Mouse (Mus musculus) liver, embryonic 13.5 days (tissue): ENCODE data around the gene Lipe. TPM values are rescaled to one million over a fixed set of nuclear protein-coding genes. Genes with fewer than 3 reads are reported as not detected.
A peak's percentile ranks its signal among the peaks of the same experiment; 100 is the strongest.
"Not testable (repeated sequence)": the region's sequence is repeated elsewhere in the genome, so short reads cannot be mapped to it uniquely, and the experiment has no call there.

Experiments used
- ATAC-seq: fragments of 200-750 bp; cut with Nextera tagmentation; 2 replicates; pipeline ENCODE4 v1.8.0; 2017; ENCODE audit warnings: low read depth, mild to moderate bottlenecking, moderate number of reproducible peaks, moderate library complexity
- DNase-seq: peaks from one replicate; pipeline ENCODE4 v3.0.0; 2022
- H3K27ac ChIP-seq: fragments of 300-500 bp; sonication (generic); 2 replicates; pipeline ENCODE4 v1.5.1; 2015; ENCODE audit warnings: moderate library complexity, mild to moderate bottlenecking, inconsistent platforms
- H3K27me3 ChIP-seq: fragments of 300-500 bp; sonication (generic); 2 replicates; pipeline ENCODE4 v1.6.1; 2015; ENCODE audit warnings: mild to moderate bottlenecking, inconsistent platforms
- H3K36me3 ChIP-seq: fragments of 300-500 bp; sonication (generic); 2 replicates; pipeline ENCODE4 v1.6.1; 2015; ENCODE audit warnings: mild to moderate bottlenecking, inconsistent platforms
- H3K4me1 ChIP-seq: fragments of 300-500 bp; sonication (generic); replicated peaks from 2 replicates; pipeline ENCODE4 v1.6.1; 2015; ENCODE audit warnings: inconsistent platforms
- H3K4me2 ChIP-seq: fragments of 300-500 bp; sonication (generic); 2 replicates; pipeline ENCODE4 v1.6.1; 2015; ENCODE audit warnings: inconsistent platforms, mild to moderate bottlenecking, moderate library complexity
- H3K4me3 ChIP-seq: fragments of 300-500 bp; sonication (generic); replicated peaks from 2 replicates; pipeline ENCODE4 v1.5.1; 2015; ENCODE audit warnings: mild to moderate bottlenecking, inconsistent platforms
- H3K9ac ChIP-seq: fragments of 300-500 bp; sonication (generic); 2 replicates; pipeline ENCODE4 v1.6.1; 2015; ENCODE audit warnings: mild to moderate bottlenecking, inconsistent platforms
- H3K9me3 ChIP-seq: fragments of 300-500 bp; sonication (generic); replicated peaks from 2 replicates; pipeline ENCODE4 v1.6.1; 2016; ENCODE audit warnings: inconsistent platforms
- WGBS: fragments of 180-500 bp; shearing (Covaris S2); methylation state at CpG from one replicate; pipeline ENCODE4 v1.1.7; 2015; ENCODE audit not compliant: insufficient replicate concordance; 5-methylcytosine and 5-hydroxymethylcytosine counted together
- polyA plus RNA-seq: library from polyadenylated mRNA; unstranded; fragments of >200 nt; fragmentation: Nextera tagmentation; extraction: Ambion mirVana; gene quantifications from 2 replicates; pipeline ENCODE4 v1.2.1, GENCODE M21; 2015

The Lipe gene
- polyA plus RNA-seq, 1 experiment from 2014 or later, result 2.4 TPM

- Histone ChIP-seq H3K9me3 (no peaks in the 10 kb centered on the region), H3K27ac (no peak overlapping the region)
- 69% methylated on average over 6 of the region's 6 CpGs for WGBS
Observed at GRCm38 (mm10) chr7:25432381-25432780, 33.9 kb upstream of the Lipe start.

GRCm38 (mm10) chr7:25429886-25430784 lies 31.6 kb upstream of the Lipe start:
- Histone ChIP-seq H3K27ac (no peak overlapping the region), H3K36me3 (no peaks in the 10 kb centered on the region), H3K4me1 (0 out of 2 replicates have a peak, but pooled peaks cover 4% of the 10 kb centered on the region), H3K9me3 (no peaks in the 10 kb centered on the region), H3K4me2 (no peak overlapping the region), H3K9ac (no peak overlapping the region), H3K4me3 (no peak overlapping the region), H3K27me3 (no peaks in the 10 kb centered on the region)
- ATAC-seq (no peak), DNase-seq (no peak)
- 61% methylated on average over 4 of the region's 4 CpGs for WGBS

More at GRCm38 (mm10) chr7:25432381-25432780, 33.9 kb upstream of the Lipe start:
- no peak overlapping the region for H3K4me2 ChIP-seq
- H3K9ac ChIP-seq, result no peak overlapping the region
- H3K36me3 ChIP-seq, result no peaks in the 10 kb centered on the region
- peaks cover 4% of the 10 kb centered on the region; the same call in 1 of the 2 replicates for H3K4me1 ChIP-seq
- no peak overlapping the region for H3K4me3 ChIP-seq
- DNase-seq, result no peak
- no peak for ATAC-seq
- H3K27me3 ChIP-seq, result no peaks in the 10 kb centered on the region

GRCm38 (mm10) chr7:25428321-25428720 lies 29.8 kb upstream of the Lipe start:
- H3K4me1 ChIP-seq, result 0 out of 2 replicates have a peak, but pooled peaks cover 4% of the 10 kb centered on the region
- no peak overlapping the region for H3K9ac ChIP-seq
- no peak for DNase-seq
- no peaks in the 10 kb centered on the region for H3K36me3 ChIP-seq
- no peak overlapping the region for H3K27ac ChIP-seq
- no peak overlapping the region for H3K4me2 ChIP-seq
- no peaks in the 10 kb centered on the region for H3K9me3 ChIP-seq
- no peak for ATAC-seq
- WGBS, result 66% methylated on average over 3 of the region's 3 CpGs
- H3K27me3 ChIP-seq, result no peaks in the 10 kb centered on the region
- no peak overlapping the region for H3K4me3 ChIP-seq

DNA sequence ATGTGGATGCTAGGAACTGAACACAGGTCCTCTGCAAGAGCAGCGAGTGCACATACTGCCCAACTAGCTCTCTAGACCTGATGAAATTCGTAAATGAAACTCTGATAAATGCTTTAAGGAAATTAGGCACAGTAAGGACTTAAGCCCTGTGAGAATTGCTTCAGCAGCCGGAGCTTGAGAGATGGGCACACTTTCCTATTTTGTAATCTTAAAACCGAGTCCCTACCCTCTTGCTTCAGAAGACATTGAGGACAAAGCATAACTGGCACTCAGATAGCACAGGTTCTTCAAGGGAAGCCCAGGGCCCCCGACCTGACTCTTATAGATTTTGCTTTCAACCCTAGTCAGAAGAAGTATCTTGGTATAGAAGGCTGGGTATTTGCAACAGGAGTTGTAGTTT lies 28.6 kb upstream of the Lipe start:
- DNase-seq (no peak), ATAC-seq (no peak)
- H3K4me1 ChIP-seq, result no peaks in the 10 kb centered on the region
- H3K9me3 ChIP-seq, result no peaks in the 10 kb centered on the region
- 61% methylated on average over 5 of the region's 5 CpGs for WGBS
- H3K36me3 ChIP-seq, result no peaks in the 10 kb centered on the region
- H3K9ac ChIP-seq, result no peak overlapping the region
- no peak overlapping the region for H3K4me3 ChIP-seq
- H3K4me2 ChIP-seq, result no peak overlapping the region
- peaks cover 9% of the 10 kb centered on the region; the same call in 1 of the 2 replicates for H3K27me3 ChIP-seq
- H3K27ac ChIP-seq, result no peak overlapping the region

DNA sequence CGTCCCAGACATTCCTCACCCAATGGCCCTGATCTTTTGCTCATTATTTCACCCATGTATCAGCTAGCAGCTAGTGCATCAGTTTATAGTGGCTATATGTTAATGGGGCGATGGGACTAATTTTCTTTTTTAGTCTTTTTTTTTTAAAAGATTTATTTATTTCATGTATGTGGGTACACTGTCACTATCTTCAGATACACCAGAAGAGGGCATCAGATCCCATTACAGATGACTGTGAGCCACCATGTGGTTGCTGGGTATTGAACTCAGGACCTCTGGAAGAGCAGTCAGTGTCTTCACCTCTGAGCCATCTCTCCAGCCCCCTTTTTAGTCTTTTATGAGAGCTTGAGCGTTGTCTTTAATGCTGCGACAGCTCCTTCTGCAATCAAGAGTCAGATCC lies 27.9 kb upstream of the Lipe start:
- H3K4me3 ChIP-seq, H3K9ac ChIP-seq, H3K27ac ChIP-seq, H3K36me3 ChIP-seq, DNase-seq, H3K4me2 ChIP-seq, H3K9me3 ChIP-seq, ATAC-seq, H3K4me1 ChIP-seq: not testable (repeated sequence)
- peaks cover 14% of the 10 kb centered on the region; the same call in 1 of the 2 replicates for H3K27me3 ChIP-seq
- WGBS, result 75% methylated on average over 4 of the region's 4 CpGs

- no peak overlapping the region for H3K9ac ChIP-seq
- H3K27me3 ChIP-seq, result peaks cover 14% of the 10 kb centered on the region; the same call in 1 of the 2 replicates
- DNase-seq (peak; percentile 54), ATAC-seq (no peak)
- H3K4me3 ChIP-seq, result no peak overlapping the region
- WGBS, result 31% methylated on average over 4 of the region's 4 CpGs
- no peaks in the 10 kb centered on the region for H3K36me3 ChIP-seq
- no peak overlapping the region for H3K4me2 ChIP-seq
- H3K4me1 ChIP-seq, result no peaks in the 10 kb centered on the region
- H3K9me3 ChIP-seq, result no peaks in the 10 kb centered on the region
- no peak overlapping the region for H3K27ac ChIP-seq
Observed at GRCm38 (mm10) chr7:25424429-25424828, 25.9 kb upstream of the Lipe start.

DNA sequence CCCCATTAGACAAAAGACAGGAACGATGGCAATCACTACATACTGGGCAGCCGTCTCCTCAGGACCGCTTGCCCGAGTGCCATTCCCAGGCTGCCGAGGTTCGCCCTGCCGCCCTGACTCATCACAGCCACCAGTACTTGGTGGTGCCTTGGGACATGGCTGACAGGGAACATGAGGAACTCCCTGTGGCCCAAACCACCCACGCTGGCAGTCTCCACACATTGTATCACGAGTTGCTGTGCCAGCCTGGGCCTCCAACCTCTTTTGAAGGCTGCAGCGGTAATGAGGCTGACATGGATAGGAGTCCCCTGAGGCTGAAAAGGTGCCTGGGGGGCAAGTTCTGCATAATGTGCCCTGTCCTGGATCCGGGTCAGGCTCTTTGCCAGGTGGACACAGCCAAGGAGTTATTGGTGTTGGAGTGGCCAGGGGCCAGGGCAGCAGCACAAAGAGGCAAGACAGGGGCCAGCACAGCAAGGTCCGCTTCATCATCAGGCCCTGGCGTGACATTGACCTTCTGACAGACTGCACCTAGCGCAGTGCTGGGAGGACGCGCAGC lies 23.9 kb upstream of the Lipe start:
- H3K4me2 ChIP-seq, result no peak overlapping the region
- DNase-seq, result no peak
- no peaks in the 10 kb centered on the region for H3K4me1 ChIP-seq
- no peak overlapping the region for H3K4me3 ChIP-seq
- no peak overlapping the region for H3K9ac ChIP-seq
- H3K27ac ChIP-seq, result no peak overlapping the region
- no peaks in the 10 kb centered on the region for H3K36me3 ChIP-seq
- ATAC-seq, result no peak
- 67% methylated on average over 16 of the region's 16 CpGs for WGBS
- no peaks in the 10 kb centered on the region for H3K9me3 ChIP-seq
- peaks cover 14% of the 10 kb centered on the region; the same call in 1 of the 2 replicates for H3K27me3 ChIP-seq

DNA sequence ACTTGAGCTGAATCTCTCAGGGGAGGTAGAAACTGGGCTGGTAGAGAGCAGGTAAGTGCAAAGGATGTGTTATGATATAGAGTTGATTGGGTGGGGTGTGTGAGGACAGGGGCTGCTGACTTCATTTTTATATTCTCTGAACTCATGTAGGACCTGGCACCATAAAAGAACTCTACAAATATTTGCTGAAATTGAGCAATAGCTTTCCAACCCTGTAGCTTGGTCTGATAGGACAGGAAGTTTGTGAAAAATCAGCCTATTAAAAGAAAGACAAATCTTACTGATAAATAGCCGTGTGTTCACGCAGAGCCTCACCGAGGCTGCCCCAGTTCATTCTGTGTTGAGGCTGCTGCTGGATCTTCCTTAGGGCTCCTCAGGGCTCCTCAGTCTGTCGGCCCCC lies 21.4 kb upstream of the Lipe start:
- Histone ChIP-seq H3K9me3 (no peaks in the 10 kb centered on the region), H3K27me3 (peaks cover 14% of the 10 kb centered on the region; the same call in 1 of the 2 replicates), H3K27ac (no peak overlapping the region), H3K36me3 (no peaks in the 10 kb centered on the region), H3K4me1 (0 out of 2 replicates have a peak, but pooled peaks cover 3% of the 10 kb centered on the region), H3K4me3 (no peak overlapping the region), H3K9ac (no peak overlapping the region), H3K4me2 (no peak overlapping the region)
- ATAC-seq, result no peak
- WGBS, result 64% methylated on average over 4 of the region's 4 CpGs
- no peak for DNase-seq

DNA sequence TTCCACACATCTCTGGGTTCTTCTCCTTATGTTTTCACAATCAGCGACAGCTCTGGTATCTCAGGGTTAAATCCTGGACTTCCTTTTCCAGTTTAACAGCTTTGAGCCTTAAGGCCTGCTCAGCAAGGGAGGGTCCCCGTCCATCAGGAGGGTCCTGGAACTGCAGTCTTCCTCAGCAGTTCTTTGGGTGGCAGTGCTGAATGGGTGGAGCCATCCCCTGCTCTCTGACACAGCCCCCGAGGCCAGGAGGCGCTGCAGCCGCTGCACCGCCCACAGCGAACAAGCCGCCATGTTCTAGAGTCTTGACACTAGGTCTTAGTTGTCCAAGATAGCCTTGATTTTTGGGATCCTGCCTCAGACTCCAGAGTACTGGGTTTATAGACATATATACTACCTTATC lies 21.0 kb upstream of the Lipe start:
- Histone ChIP-seq H3K9ac (no peak overlapping the region), H3K27me3 (peaks cover 14% of the 10 kb centered on the region; the same call in 1 of the 2 replicates), H3K4me1 (0 out of 2 replicates have a peak, but pooled peaks cover 3% of the 10 kb centered on the region), H3K27ac (no peak overlapping the region), H3K9me3 (no peaks in the 10 kb centered on the region), H3K4me2 (no peak overlapping the region), H3K36me3 (no peaks in the 10 kb centered on the region), H3K4me3 (no peak overlapping the region)
- no peak for ATAC-seq
- no peak for DNase-seq
- 77% methylated on average over 8 of the region's 8 CpGs for WGBS

- no peak overlapping the region for H3K27ac ChIP-seq
- DNase-seq, result no peak
- ATAC-seq, result no peak
- no peaks in the 10 kb centered on the region for H3K9me3 ChIP-seq
- 54% methylated on average over 1 of the region's 1 CpGs for WGBS
- H3K4me3 ChIP-seq, result no peak overlapping the region
- 0 out of 2 replicates have a peak, but pooled peaks cover 3% of the 10 kb centered on the region for H3K4me1 ChIP-seq
- H3K36me3 ChIP-seq, result no peaks in the 10 kb centered on the region
- H3K4me2 ChIP-seq, result no peak overlapping the region
- H3K27me3 ChIP-seq, result peaks cover 10% of the 10 kb centered on the region; the same call in 1 of the 2 replicates
- no peak overlapping the region for H3K9ac ChIP-seq
Observed at GRCm38 (mm10) chr7:25417597-25417996, 19.1 kb upstream of the Lipe start.

DNA sequence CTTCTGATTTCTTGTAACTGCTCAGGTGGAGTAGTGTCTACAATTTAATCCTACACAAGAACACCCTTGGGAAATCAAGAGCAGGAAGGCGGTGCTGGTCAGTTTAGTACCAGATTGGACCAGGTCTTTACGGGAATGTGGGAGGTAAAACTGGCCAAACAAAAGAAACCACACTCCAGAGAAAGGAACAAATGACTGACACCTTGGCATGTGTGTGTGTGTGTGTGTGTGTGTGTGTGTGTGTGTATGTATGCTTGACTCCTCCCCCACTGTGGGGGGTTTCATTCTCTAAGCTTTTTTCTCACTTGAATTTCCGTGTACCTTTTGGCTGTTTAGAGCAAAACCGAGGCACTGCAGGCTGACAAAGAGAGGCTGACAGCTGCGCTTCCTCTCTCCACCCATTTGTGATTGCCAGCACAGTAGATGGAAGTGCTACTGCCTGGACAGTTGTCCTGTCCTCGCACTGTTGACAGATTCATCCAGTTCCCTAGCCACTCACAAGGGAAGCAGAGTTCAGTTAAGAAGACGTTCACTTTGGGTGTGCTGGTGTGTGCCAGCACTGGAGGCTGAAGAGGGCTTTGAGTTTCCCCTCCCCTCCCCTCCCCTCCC lies 14.4 kb upstream of the Lipe start, which contains the start of gene Cxcl17:
Gene Cxcl17 (minus strand): TSS at position 54 of the 609 bp plus-strand sequence.
- Histone ChIP-seq H3K4me1 (0 out of 2 replicates have a peak, but pooled peaks cover 3% of the 10 kb centered on the region), H3K9me3 (no peaks in the 10 kb centered on the region), H3K27me3 (no peaks in the 10 kb centered on the region), H3K4me3 (no peak within 1 kb of the TSS), H3K27ac (no peak within 1 kb of the TSS), H3K9ac (no peak within 1 kb of the TSS), H3K4me2 (no peak within 1 kb of the TSS), H3K36me3 (no peaks in the 10 kb centered on the region)
- DNase-seq (no peak), ATAC-seq (no peak)
- WGBS, result 27% methylated on average over 7 of the region's 7 CpGs
